Mouse (Mus musculus) frontal cortex, postnatal 14 days (tissue): ENCODE data around the gene Mrgpra4.

Source experiments
- DNase-seq, 2 experiments: peaks; one replicate each; pipeline ENCODE4 v3.0.0; 2022; ENCODE audit warnings: low spot score in 2 of 2

The Mrgpra4 gene

DNA sequence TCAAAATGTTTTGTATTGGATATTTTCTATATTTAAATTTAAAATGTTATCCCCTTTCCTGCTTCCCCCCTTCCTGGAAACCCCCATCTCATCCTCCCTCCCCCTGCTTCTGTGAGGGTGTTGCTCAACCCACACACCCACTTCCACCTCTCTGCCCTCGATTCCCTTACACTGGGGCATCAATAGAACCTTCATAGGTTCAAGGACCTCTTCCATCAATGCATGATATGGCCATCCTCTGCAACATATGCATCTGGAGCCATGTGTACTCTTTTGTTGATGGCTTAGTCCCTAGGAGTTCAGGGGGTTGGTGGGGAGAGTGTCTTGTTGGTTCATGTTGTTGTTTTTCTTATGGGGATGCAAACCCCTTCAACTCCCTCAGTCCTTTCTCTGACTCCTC is at the start of gene Mrgpra4:
Mrgpra4 (minus strand) TSS at position 101 of the 400 bp plus-strand sequence.
- no peak for DNase-seq

- DNase-seq, result no peak
Measured at GRCm38 (mm10) chr7:48027497-48027896, 45.6 kb upstream of the Mrgpra4 start, which contains the start of gene Mrgprx1. TSS of gene Mrgprx1 (minus strand) at chr7:48027597.

DNA sequence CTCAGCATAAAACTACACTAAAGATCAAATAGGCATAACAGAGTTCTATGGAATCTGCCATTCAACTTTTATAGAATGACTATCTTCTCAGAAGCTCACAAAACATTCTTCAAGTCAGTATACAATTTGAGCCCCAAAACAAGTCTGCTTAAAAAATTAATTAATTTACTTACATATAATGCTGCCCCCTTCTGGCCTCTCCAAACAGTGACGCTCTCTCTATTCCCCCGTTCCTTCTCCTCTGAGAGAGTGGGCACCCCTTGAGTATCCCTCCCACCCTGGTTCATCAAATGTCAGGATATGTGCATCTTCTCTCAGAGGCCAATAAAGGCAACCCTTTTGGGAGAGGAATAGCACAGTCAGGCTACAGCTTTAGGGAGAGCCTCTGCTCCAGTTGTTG is 36.0 kb upstream of the Mrgpra4 start:
- DNase-seq, result no peak

DNA sequence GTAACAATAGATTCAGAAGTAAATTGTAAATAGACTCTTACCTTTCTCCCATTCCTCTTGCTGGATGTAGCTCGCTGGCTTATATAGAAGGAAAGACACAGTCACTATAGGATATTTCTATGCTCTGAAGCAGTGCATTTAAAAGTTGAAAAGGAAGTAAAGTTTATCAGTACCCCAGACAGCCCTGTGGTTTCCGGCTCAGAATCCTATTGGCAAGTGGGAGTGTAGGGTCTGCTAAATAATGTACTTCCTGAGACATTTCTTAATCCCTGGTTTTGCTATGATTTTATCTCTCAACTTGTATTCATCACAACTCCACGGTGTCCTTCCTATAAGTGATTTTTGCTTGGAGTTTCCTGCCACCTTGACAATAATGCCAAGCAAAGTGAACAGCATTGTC is 13.8 kb upstream of the Mrgpra4 start:
- DNase-seq, result no peak

DNA sequence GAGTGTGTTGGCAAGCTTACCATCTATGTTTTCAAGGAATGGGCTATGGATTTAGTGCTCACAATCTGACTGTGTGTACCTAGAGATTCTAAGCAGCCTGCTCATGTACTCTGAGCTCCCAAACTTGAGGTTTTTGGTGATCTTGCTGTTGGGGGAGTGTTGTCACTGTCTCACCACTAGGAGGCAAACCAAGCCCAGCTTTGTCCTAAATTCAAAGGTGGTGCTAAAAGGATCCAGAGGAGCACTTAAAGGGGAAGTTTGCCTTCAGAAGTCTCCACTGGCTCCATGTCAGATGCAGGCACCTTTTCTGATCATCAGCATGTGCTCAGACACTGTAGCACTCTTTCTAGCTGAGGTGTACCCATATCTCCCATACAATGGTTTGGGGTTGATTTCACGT is 4.9 kb upstream of the Mrgpra4 start:
- DNase-seq, result no peak
